Mouse (Mus musculus): ENCODE measurements at regions not wholly inside any gene's neighbourhood (a gene's known extent, or its start where the extent isn't known, plus 50 kb on each side); places are given as distances from the start of the nearest gene placed in this dataset.

- ChIA-PET CTCF (interaction anchor here (1.9 kb wide), 1 partner anchor 33 kb away, joined by 4 read pairs; no protein-coding TSS in a partner anchor), POLR2A (no interaction called here)
- in situ Hi-C loops (cut with MboI; ENCODE audit: low pct_unique_long_range_greater_than_20kb): no loop called here
- no peak for DNase-seq (ENCODE audit: low read depth, low spot score)
- no peak for TF ChIP-seq CTCF (IDR thresholded peaks at IDR 0.05)
- ATAC-seq: no peak
- no peaks in the 10 kb centered on the region for H3K27me3 ChIP-seq
Observed at GRCm38 (mm10) chr13:118603474-118603873, 66.1 kb upstream of the Fgf10 start.

GRCm38 (mm10) chr13:118596856-118597255, 72.7 kb upstream of the Fgf10 start:
- DNase-seq (ENCODE audit: low read depth, low spot score) (no peak), ATAC-seq (no peak)
- in situ Hi-C loops (cut with MboI; ENCODE audit: low pct_unique_long_range_greater_than_20kb): loop anchor here (5.0 kb wide), 1 partner anchor 190 kb away; no protein-coding TSS in a partner anchor
- TF ChIP-seq CTCF (IDR thresholded peaks at IDR 0.05): peak; percentile 63
- CTCF ChIA-PET: interaction anchor here (1.0 to 2.0 kb wide), 2 partner anchors 9 to 11 kb away, joined by 3 to 6 read pairs; no protein-coding TSS in a partner anchor
- no peaks in the 10 kb centered on the region for H3K27me3 ChIP-seq
- POLR2A ChIA-PET: no interaction called here

GRCm38 (mm10) chr13:118596218-118596795, 73.3 kb upstream of the Fgf10 start:
- POLR2A ChIA-PET: no interaction called here
- CTCF ChIA-PET: interaction anchor here (1.0 to 2.0 kb wide), 3 partner anchors 9 to 40 kb away, joined by 3 to 6 read pairs (median 3); no protein-coding TSS in a partner anchor
- no peak for ATAC-seq
- no peak for TF ChIP-seq CTCF (IDR thresholded peaks at IDR 0.05)
- H3K27me3 ChIP-seq: no peaks in the 10 kb centered on the region
- in situ Hi-C loops (cut with MboI; ENCODE audit: low pct_unique_long_range_greater_than_20kb): loop anchor here (5.0 kb wide), 1 partner anchor 189 kb away; no protein-coding TSS in a partner anchor
- no peak for DNase-seq (ENCODE audit: low read depth, low spot score)

GRCm38 (mm10) chr13:118592074-118592473, 77.5 kb upstream of the Fgf10 start:
- ATAC-seq: peak; percentile 90
- ChIA-PET CTCF (no interaction called here), POLR2A (no interaction called here)
- in situ Hi-C loops (cut with MboI; ENCODE audit: low pct_unique_long_range_greater_than_20kb): no loop called here
- H3K27me3 ChIP-seq: no peaks in the 10 kb centered on the region
- no peak for DNase-seq (ENCODE audit: low read depth, low spot score)
- no peak for TF ChIP-seq CTCF (IDR thresholded peaks at IDR 0.05)

GRCm38 (mm10) chr13:118572555-118572954, 97.0 kb upstream of the Fgf10 start:
- DNase-seq (ENCODE audit: low read depth, low spot score): no peak
- in situ Hi-C loops (cut with MboI; ENCODE audit: low pct_unique_long_range_greater_than_20kb): no loop called here
- POLR2A ChIA-PET: no interaction called here
- ATAC-seq: no peak
- H3K27me3 ChIP-seq: no peaks in the 10 kb centered on the region
- CTCF ChIA-PET: interaction anchor here (1.2 to 1.8 kb wide), 4 partner anchors 11 to 29 kb away, joined by 3 to 5 read pairs (median 4); no protein-coding TSS in a partner anchor
- no peak for TF ChIP-seq CTCF (IDR thresholded peaks at IDR 0.05)

GRCm38 (mm10) chr13:118565219-118565833, 104.3 kb upstream of the Fgf10 start:
- H3K27me3 ChIP-seq: no peaks in the 10 kb centered on the region
- no peak for DNase-seq (ENCODE audit: low read depth, low spot score)
- POLR2A ChIA-PET: no interaction called here
- ATAC-seq: no peak
- CTCF ChIA-PET: no interaction called here
- in situ Hi-C loops (cut with MboI; ENCODE audit: low pct_unique_long_range_greater_than_20kb): no loop called here
- no peak for TF ChIP-seq CTCF (IDR thresholded peaks at IDR 0.05)

GRCm38 (mm10) chr13:118558966-118559365, 110.6 kb upstream of the Fgf10 start:
- no peaks in the 10 kb centered on the region for H3K27me3 ChIP-seq
- in situ Hi-C loops (cut with MboI; ENCODE audit: low pct_unique_long_range_greater_than_20kb): no loop called here
- ATAC-seq (no peak), DNase-seq (ENCODE audit: low read depth, low spot score) (no peak)
- ChIA-PET CTCF (no interaction called here), POLR2A (no interaction called here)
- TF ChIP-seq CTCF (IDR thresholded peaks at IDR 0.05): no peak

- CTCF ChIA-PET: no interaction called here
- in situ Hi-C loops (cut with MboI; ENCODE audit: low pct_unique_long_range_greater_than_20kb): no loop called here
- DNase-seq (ENCODE audit: low read depth, low spot score) (no peak), ATAC-seq (no peak)
- peaks cover 8% of the 10 kb centered on the region for H3K27me3 ChIP-seq
- TF ChIP-seq CTCF (IDR thresholded peaks at IDR 0.05): no peak
- POLR2A ChIA-PET: no interaction called here
Observed at GRCm38 (mm10) chr13:118552029-118552428, 117.6 kb upstream of the Fgf10 start.

- no peak for TF ChIP-seq CTCF (IDR thresholded peaks at IDR 0.05)
- CTCF ChIA-PET: no interaction called here
- DNase-seq (ENCODE audit: low read depth, low spot score) (no peak), ATAC-seq (no peak)
- in situ Hi-C loops (cut with MboI; ENCODE audit: low pct_unique_long_range_greater_than_20kb): no loop called here
- POLR2A ChIA-PET: no interaction called here
- H3K27me3 ChIP-seq: no peaks in the 10 kb centered on the region
Observed at GRCm38 (mm10) chr13:118538742-118539141, 130.8 kb upstream of the Fgf10 start.

- ChIA-PET POLR2A (no interaction called here), CTCF (interaction anchor here (1.9 kb wide), 1 partner anchor 10 kb away, joined by 6 read pairs; no protein-coding TSS in a partner anchor)
- no peak for TF ChIP-seq CTCF (IDR thresholded peaks at IDR 0.05)
- H3K27me3 ChIP-seq: peaks cover 5% of the 10 kb centered on the region
- no peak for DNase-seq (ENCODE audit: low read depth, low spot score)
- ATAC-seq: no peak
- in situ Hi-C loops (cut with MboI; ENCODE audit: low pct_unique_long_range_greater_than_20kb): no loop called here
Observed at GRCm38 (mm10) chr13:118513961-118514360, 126.9 kb upstream of the Mrps30 start.

GRCm38 (mm10) chr13:118506136-118506535, 119.1 kb upstream of the Mrps30 start:
- H3K27me3 ChIP-seq: peaks cover 18% of the 10 kb centered on the region
- ATAC-seq (no peak), DNase-seq (ENCODE audit: low read depth, low spot score) (no peak)
- ChIA-PET CTCF (interaction anchor here (1.1 to 1.7 kb wide), 2 partner anchors 11 to 33 kb away, joined by 3 read pairs; no protein-coding TSS in a partner anchor), POLR2A (no interaction called here)
- in situ Hi-C loops (cut with MboI; ENCODE audit: low pct_unique_long_range_greater_than_20kb): no loop called here
- no peak for TF ChIP-seq CTCF (IDR thresholded peaks at IDR 0.05)
